Mouse (Mus musculus) liver, embryonic 16.5 days (tissue): ENCODE data around the gene Coq2. TPM values are rescaled to one million over a fixed set of nuclear protein-coding genes. Genes with fewer than 3 reads are reported as not detected.

Experiments
- ATAC-seq: fragments of 200-750 bp; cut with Nextera tagmentation; 2 replicates; pipeline ENCODE4 v1.8.0; 2017; ENCODE audit warnings: low read depth, mild to moderate bottlenecking, moderate number of reproducible peaks, moderate library complexity
- H3K27ac ChIP-seq: fragments of 300-500 bp; sonication (generic); 2 replicates; pipeline ENCODE4 v1.5.1; 2014; ENCODE audit warnings: mild to moderate bottlenecking, low read length
- H3K27me3 ChIP-seq: fragments of 300-500 bp; sonication (generic); 2 replicates; pipeline ENCODE4 v1.6.1; 2014; ENCODE audit warnings: low read depth, low read length, mixed read lengths; ENCODE audit not compliant: control insufficient read depth, insufficient read depth
- H3K36me3 ChIP-seq: fragments of 300-500 bp; sonication (generic); 2 replicates; pipeline ENCODE4 v1.6.1; 2014; ENCODE audit warnings: mild to moderate bottlenecking; ENCODE audit not compliant: control insufficient read depth, insufficient read depth
- H3K4me1 ChIP-seq: fragments of 300-500 bp; sonication (generic); 2 replicates; pipeline ENCODE4 v1.6.1; 2014; ENCODE audit warnings: low read depth, low read length, mixed read lengths; ENCODE audit not compliant: control insufficient read depth
- H3K4me2 ChIP-seq: fragments of 300-500 bp; sonication (generic); 2 replicates; pipeline ENCODE4 v1.6.1; 2014; ENCODE audit warnings: low read depth, low read length, mixed read lengths
- H3K4me3 ChIP-seq: fragments of 300-500 bp; sonication (generic); 2 replicates; pipeline ENCODE4 v1.5.1; 2014; ENCODE audit warnings: low read depth, mild to moderate bottlenecking, low read length
- H3K9ac ChIP-seq: fragments of 300-500 bp; sonication (generic); 2 replicates; pipeline ENCODE4 v1.6.1; 2014; ENCODE audit warnings: low read depth, low read length
- H3K9me3 ChIP-seq: fragments of 300-500 bp; sonication (generic); replicated peaks from 2 replicates; pipeline ENCODE4 v1.6.1; 2016; ENCODE audit warnings: low read length; ENCODE audit not compliant: control insufficient read depth
- WGBS: fragments of 180-500 bp; shearing (Covaris S2); extraction: QIAGEN DNeasy Blood & Tissue Kit; methylation state at CpG from one replicate; pipeline ENCODE4 v1.1.7; 2014; ENCODE audit not compliant: insufficient replicate concordance; 5-methylcytosine and 5-hydroxymethylcytosine counted together
- polyA plus RNA-seq: library from polyadenylated mRNA; unstranded; fragments of >200 nt; fragmentation: Nextera tagmentation; extraction: Ambion mirVana; gene quantifications from 2 replicates; pipeline ENCODE4 v1.2.1, GENCODE M21; 2015

The Coq2 gene
- 19.5 and 20.7 TPM in 2 replicates for polyA plus RNA-seq

- H3K4me1 ChIP-seq: peaks cover 22% of the 10 kb centered on the region
- H3K27ac ChIP-seq: peak within 1 kb of the TSS; percentile 44
- no peaks in the 10 kb centered on the region for H3K9me3 ChIP-seq
- ATAC-seq: peak; percentile 64
- H3K36me3 ChIP-seq: peaks cover 3% of the 10 kb centered on the region; the same call in 1 of the 2 replicates
- peak within 1 kb of the TSS; percentile 74 for H3K4me3 ChIP-seq
- peak within 1 kb of the TSS; percentile 86 for H3K4me2 ChIP-seq
- H3K9ac ChIP-seq: peak within 1 kb of the TSS; percentile 70
- 6% methylated on average over 17 of the region's 17 CpGs for WGBS
- no peaks in the 10 kb centered on the region for H3K27me3 ChIP-seq
These were observed at the start of gene Coq2 for GRCm38 (mm10) chr5:100674711-100675376. Gene Coq2, minus strand, starts transcription at chr5:100675140.

GRCm38 (mm10) chr5:100719235-100720088 lies 44.5 kb upstream of the Coq2 start, which contains the start of gene Hpse:
Gene Hpse, minus strand, starts transcription at chr5:100719716.
- WGBS: under 1% methylated on average over 53 of the region's 56 CpGs
- peak; percentile 51 for ATAC-seq

GRCm38 (mm10) chr5:100716762-100717161 lies 41.8 kb upstream of the Coq2 start:
- peaks cover 2% of the 10 kb centered on the region; the same call in 1 of the 2 replicates for H3K4me1 ChIP-seq
- H3K36me3 ChIP-seq: no peaks in the 10 kb centered on the region
- no peak for ATAC-seq
- no peaks in the 10 kb centered on the region for H3K9me3 ChIP-seq
- H3K4me2 ChIP-seq: no peak overlapping the region
- H3K4me3 ChIP-seq: no peak overlapping the region
- peaks cover 15% of the 10 kb centered on the region for H3K27me3 ChIP-seq
- H3K9ac ChIP-seq: no peak overlapping the region
- no peak overlapping the region for H3K27ac ChIP-seq
- 81% methylated on average over 15 of the region's 15 CpGs for WGBS

More at GRCm38 (mm10) chr5:100719235-100720088, 44.5 kb upstream of the Coq2 start, which contains the start of gene Hpse:
- peaks cover 2% of the 10 kb centered on the region; the same call in 1 of the 2 replicates for H3K4me1 ChIP-seq
- H3K9ac ChIP-seq: peak within 1 kb of the TSS; percentile 34; the same call in 1 of the 2 replicates
- peak within 1 kb of the TSS; percentile 57 for H3K4me3 ChIP-seq
- peaks cover 15% of the 10 kb centered on the region for H3K27me3 ChIP-seq
- H3K9me3 ChIP-seq: no peaks in the 10 kb centered on the region
- no peaks in the 10 kb centered on the region for H3K36me3 ChIP-seq
- H3K27ac ChIP-seq: no peak within 1 kb of the TSS
- peak within 1 kb of the TSS; percentile 71 for H3K4me2 ChIP-seq

- no peaks in the 10 kb centered on the region for H3K9me3 ChIP-seq
- H3K4me2 ChIP-seq: no peak overlapping the region
- H3K36me3 ChIP-seq: no peaks in the 10 kb centered on the region
- no peak overlapping the region for H3K27ac ChIP-seq
- no peaks in the 10 kb centered on the region for H3K4me1 ChIP-seq
- no peaks in the 10 kb centered on the region for H3K27me3 ChIP-seq
- no peak overlapping the region for H3K9ac ChIP-seq
- no peak overlapping the region for H3K4me3 ChIP-seq
- WGBS: 41% methylated on average over 6 of the region's 6 CpGs
- no peak for ATAC-seq
These were observed 36.3 kb upstream of the Coq2 start for GRCm38 (mm10) chr5:100711219-100711618.

- no peak overlapping the region for H3K4me2 ChIP-seq
- no peak for ATAC-seq
- no peaks in the 10 kb centered on the region for H3K9me3 ChIP-seq
- no peak overlapping the region for H3K4me3 ChIP-seq
- no peaks in the 10 kb centered on the region for H3K36me3 ChIP-seq
- no peak overlapping the region for H3K27ac ChIP-seq
- H3K9ac ChIP-seq: no peak overlapping the region
- H3K27me3 ChIP-seq: no peaks in the 10 kb centered on the region
- WGBS: 20% methylated on average over 2 of the region's 2 CpGs
- no peaks in the 10 kb centered on the region for H3K4me1 ChIP-seq
These were observed 35.1 kb upstream of the Coq2 start for GRCm38 (mm10) chr5:100710012-100710411.

- H3K4me1 ChIP-seq: no peaks in the 10 kb centered on the region
- no peaks in the 10 kb centered on the region for H3K36me3 ChIP-seq
- no peaks in the 10 kb centered on the region for H3K27me3 ChIP-seq
- no peak overlapping the region for H3K4me3 ChIP-seq
- ATAC-seq: no peak
- H3K4me2 ChIP-seq: no peak overlapping the region
- H3K9me3 ChIP-seq: no peaks in the 10 kb centered on the region
- H3K9ac ChIP-seq: no peak overlapping the region
- H3K27ac ChIP-seq: no peak overlapping the region
- 65% methylated on average over 6 of the region's 6 CpGs for WGBS
These were observed 34.1 kb upstream of the Coq2 start for GRCm38 (mm10) chr5:100709035-100709434.

- Histone ChIP-seq H3K9ac (no peak overlapping the region), H3K27me3 (no peaks in the 10 kb centered on the region), H3K4me3 (no peak overlapping the region), H3K27ac (no peak overlapping the region), H3K36me3 (no peaks in the 10 kb centered on the region), H3K4me1 (no peaks in the 10 kb centered on the region), H3K9me3 (no peaks in the 10 kb centered on the region), H3K4me2 (no peak overlapping the region)
- ATAC-seq: no peak
- WGBS: 62% methylated on average over 8 of the region's 8 CpGs
These were observed 31.7 kb upstream of the Coq2 start for GRCm38 (mm10) chr5:100706675-100707074.

- Histone ChIP-seq H3K36me3 (no peaks in the 10 kb centered on the region), H3K9ac (no peak overlapping the region), H3K4me2 (no peak overlapping the region), H3K4me3 (no peak overlapping the region), H3K27me3 (no peaks in the 10 kb centered on the region), H3K27ac (no peak overlapping the region), H3K4me1 (no peaks in the 10 kb centered on the region), H3K9me3 (no peaks in the 10 kb centered on the region)
- 80% methylated on average over 2 of the region's 2 CpGs for WGBS
- no peak for ATAC-seq
These were observed 29.3 kb upstream of the Coq2 start for GRCm38 (mm10) chr5:100704272-100704671.

- Histone ChIP-seq H3K27ac (no peak overlapping the region), H3K4me1 (no peaks in the 10 kb centered on the region), H3K4me2 (no peak overlapping the region), H3K27me3 (no peaks in the 10 kb centered on the region), H3K9ac (no peak overlapping the region), H3K9me3 (no peaks in the 10 kb centered on the region), H3K4me3 (no peak overlapping the region), H3K36me3 (no peaks in the 10 kb centered on the region)
- no peak for ATAC-seq
- WGBS: 60% methylated on average over 3 of the region's 3 CpGs
These were observed 27.4 kb upstream of the Coq2 start for GRCm38 (mm10) chr5:100702325-100702724.
